Mouse (Mus musculus) hindbrain, postnatal 0 days (tissue): ENCODE results near the gene 4930449I24Rik. TPM values are rescaled to one million over a fixed set of nuclear protein-coding genes. Genes with fewer than 3 reads are reported as not detected.
"Not testable (repeated sequence)": the region's sequence is repeated elsewhere in the genome, so short reads cannot be mapped to it uniquely, and the experiment has no call there.

Experiments used
- ATAC-seq: fragments of 200-750 bp; cut with Nextera tagmentation; 2 replicates; pipeline ENCODE4 v1.8.0; 2017; ENCODE audit warnings: mild to moderate bottlenecking, moderate TSS enrichment, moderate library complexity
- DNase-seq: peaks from one replicate; pipeline ENCODE4 v3.0.0-alpha.2; 2015; ENCODE audit warnings: low spot score
- H3K27ac ChIP-seq: fragments of 300-500 bp; sonication (generic); 2 replicates; pipeline ENCODE4 v1.5.1; 2014; ENCODE audit warnings: mild to moderate bottlenecking
- H3K27me3 ChIP-seq: fragments of 300-500 bp; sonication (generic); 2 replicates; pipeline ENCODE4 v1.6.1; 2014; ENCODE audit warnings: low read length, mixed read lengths; ENCODE audit not compliant: insufficient read depth
- H3K36me3 ChIP-seq: fragments of 300-500 bp; sonication (generic); 2 replicates; pipeline ENCODE4 v1.6.1; 2014; ENCODE audit warnings: low read length, mixed read lengths; ENCODE audit not compliant: insufficient read depth
- H3K4me1 ChIP-seq: fragments of 300-500 bp; sonication (generic); 2 replicates; pipeline ENCODE4 v1.6.1; 2014; ENCODE audit warnings: antibody characterized with exemption, low read length, mixed read lengths; ENCODE audit not compliant: insufficient read depth
- H3K4me2 ChIP-seq: fragments of 300-500 bp; sonication (generic); 2 replicates; pipeline ENCODE4 v1.6.1; 2014; ENCODE audit warnings: low read depth, mild to moderate bottlenecking, low read length, moderate library complexity, mixed read lengths
- H3K4me3 ChIP-seq: fragments of 300-500 bp; sonication (generic); 2 replicates; pipeline ENCODE4 v1.5.1; 2014; ENCODE audit warnings: low read length
- H3K9ac ChIP-seq: fragments of 300-500 bp; sonication (generic); replicated peaks from 2 replicates; pipeline ENCODE4 v1.6.1; 2014; ENCODE audit warnings: mild to moderate bottlenecking, low read length, moderate library complexity, mixed read lengths
- H3K9me3 ChIP-seq: fragments of 300-500 bp; sonication (generic); 2 replicates; pipeline ENCODE4 v1.6.1; 2016; ENCODE audit warnings: low read length, mixed read lengths
- CTCF ChIP-seq: IDR thresholded peaks from 2 replicates; pipeline ENCODE4 v1.5.1; 2016; ENCODE audit warnings: antibody characterized with exemption, control low read depth, low read depth
- WGBS: fragments of 180-500 bp; shearing (Covaris S2); extraction: QIAGEN DNeasy Blood & Tissue Kit; methylation state at CpG from one replicate; pipeline ENCODE4 v1.1.7; 2014; 5-methylcytosine and 5-hydroxymethylcytosine counted together
- polyA plus RNA-seq: library from polyadenylated mRNA; unstranded; fragments of >200 nt; fragmentation: Nextera tagmentation; extraction: Ambion mirVana; gene quantifications from 2 replicates; pipeline ENCODE4 v1.2.1, GENCODE M21; 2015
- total RNA-seq: library from RNA; depleted of rRNA; stranded (reverse); fragments of >200 nt; gene quantifications from 2 replicates; pipeline ENCODE4 v1.2.3, GENCODE M21; 2014

4930449I24Rik gene
- total and polyA plus RNA-seq, 2 experiments from 2014 or later = not detected

DNA sequence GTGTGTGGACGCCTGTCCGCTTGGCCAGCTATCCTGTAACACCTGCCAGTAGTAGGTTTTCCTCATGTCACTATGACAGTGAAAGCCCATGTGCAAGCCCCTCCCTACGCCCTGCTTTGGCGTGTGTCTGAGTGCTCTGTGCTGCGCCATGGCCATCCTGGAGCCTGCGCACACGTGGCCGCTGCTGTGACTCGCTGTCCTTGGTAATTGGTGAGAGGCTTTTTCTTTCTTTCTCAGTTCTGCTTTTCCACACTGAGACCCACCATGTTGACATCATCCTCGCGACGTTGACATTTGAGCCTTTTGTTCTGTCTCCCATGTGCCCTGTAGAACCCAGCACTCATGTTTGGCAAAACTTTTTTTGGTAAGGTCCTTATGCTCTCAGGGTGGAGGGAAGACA is 30.4 kb upstream of the 4930449I24Rik start:
- no peak for DNase-seq
- WGBS = 94% methylated on average over 12 of the region's 12 CpGs
- Histone ChIP-seq H3K9me3 (no peaks in the 10 kb centered on the region), H3K4me3 (no peak overlapping the region), H3K4me2 (no peak overlapping the region), H3K27me3 (no peaks in the 10 kb centered on the region), H3K36me3 (peaks cover 19% of the 10 kb centered on the region; the same call in 1 of the 2 replicates), H3K4me1 (no peaks in the 10 kb centered on the region), H3K9ac (no peak overlapping the region), H3K27ac (no peak overlapping the region)
- no peak for TF ChIP-seq CTCF
- ATAC-seq = no peak

DNA sequence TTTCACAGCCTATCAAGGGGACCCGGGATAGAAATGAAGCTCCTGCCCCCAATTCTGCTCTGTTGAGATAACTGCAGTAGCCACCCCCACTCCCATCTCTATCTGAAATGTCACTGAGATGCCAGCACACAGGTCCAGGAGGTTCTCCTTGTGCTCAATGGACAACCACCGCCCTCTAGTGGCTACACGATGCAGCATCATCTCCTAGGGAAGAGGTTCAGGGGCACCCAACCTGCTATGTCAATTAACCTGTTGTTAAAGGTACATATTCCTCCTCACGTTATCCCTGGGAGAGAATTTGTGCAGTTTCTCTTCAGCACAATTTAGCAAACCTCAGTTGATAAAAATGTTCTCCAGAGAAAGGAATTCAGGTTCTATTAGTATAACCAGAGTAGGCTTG is 22.6 kb upstream of the 4930449I24Rik start:
- not testable (repeated sequence) for H3K9ac ChIP-seq, DNase-seq, H3K4me2 ChIP-seq, H3K9me3 ChIP-seq, H3K4me1 ChIP-seq, H3K4me3 ChIP-seq, ATAC-seq, H3K27me3 ChIP-seq, H3K27ac ChIP-seq, H3K36me3 ChIP-seq
- TF ChIP-seq CTCF = peak; percentile 75
- WGBS = 8% methylated on average over 4 of the region's 4 CpGs

GRCm38 (mm10) chr5:146481665-146482064 is 20.5 kb upstream of the 4930449I24Rik start, which contains the start of gene Gm6408:
Gm6408 (plus strand) TSS chr5:146481965.
- not testable (repeated sequence) for H3K4me3 ChIP-seq, H3K9ac ChIP-seq, DNase-seq, H3K27ac ChIP-seq, H3K27me3 ChIP-seq, H3K9me3 ChIP-seq, H3K36me3 ChIP-seq, H3K4me1 ChIP-seq, ATAC-seq, H3K4me2 ChIP-seq
- 100% methylated on average over 1 of the region's 3 CpGs for WGBS

DNA sequence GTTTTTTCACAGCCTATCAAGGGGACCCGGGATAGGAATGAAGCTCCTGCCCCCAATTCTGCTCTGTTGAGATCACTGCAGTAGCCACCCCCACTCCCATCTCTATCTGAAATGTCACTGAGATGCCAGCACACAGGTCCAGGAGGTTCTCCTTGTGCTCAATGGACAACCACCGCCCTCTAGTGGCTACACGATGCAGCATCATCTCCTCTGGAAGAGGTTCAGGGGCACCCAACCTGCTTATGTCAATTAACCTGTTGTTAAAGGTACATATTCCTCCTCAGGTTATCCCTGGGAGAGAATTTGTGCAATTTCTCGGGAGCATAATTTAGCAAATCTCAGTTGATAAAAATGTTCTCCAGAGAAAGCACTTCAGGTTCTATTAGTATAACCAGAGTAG is 13.2 kb upstream of the 4930449I24Rik start:
- not testable (repeated sequence) for H3K4me2 ChIP-seq, H3K27me3 ChIP-seq, H3K9me3 ChIP-seq, H3K4me1 ChIP-seq, H3K9ac ChIP-seq, H3K36me3 ChIP-seq, H3K27ac ChIP-seq, ATAC-seq, H3K4me3 ChIP-seq
- WGBS = 15% methylated on average over 3 of the region's 4 CpGs
- peak; percentile 60 for TF ChIP-seq CTCF
- DNase-seq = peak; percentile 28

- no CpG with 5 or more reads among the region's 5 CpGs for WGBS
- not testable (repeated sequence) for H3K27ac ChIP-seq, H3K4me1 ChIP-seq, ATAC-seq, H3K4me2 ChIP-seq, DNase-seq, H3K27me3 ChIP-seq, H3K9ac ChIP-seq, H3K9me3 ChIP-seq, H3K4me3 ChIP-seq, H3K36me3 ChIP-seq
These were observed 11.1 kb upstream of the 4930449I24Rik start, which contains the start of gene Gm6370 for GRCm38 (mm10) chr5:146491063-146491462. Gm6370 (plus strand) TSS chr5:146491363.

- not testable (repeated sequence) for H3K4me3 ChIP-seq, H3K9ac ChIP-seq, H3K9me3 ChIP-seq, H3K4me1 ChIP-seq, H3K27ac ChIP-seq, H3K36me3 ChIP-seq, ATAC-seq, DNase-seq, H3K27me3 ChIP-seq, H3K4me2 ChIP-seq
- WGBS = no CpG with 5 or more reads among the region's 5 CpGs
These were observed 11.6 kb downstream of the 4930449I24Rik start, which contains the start of gene Gm3402 for GRCm38 (mm10) chr5:146513823-146514222. Gm3402 (plus strand) TSS chr5:146514123.

DNA sequence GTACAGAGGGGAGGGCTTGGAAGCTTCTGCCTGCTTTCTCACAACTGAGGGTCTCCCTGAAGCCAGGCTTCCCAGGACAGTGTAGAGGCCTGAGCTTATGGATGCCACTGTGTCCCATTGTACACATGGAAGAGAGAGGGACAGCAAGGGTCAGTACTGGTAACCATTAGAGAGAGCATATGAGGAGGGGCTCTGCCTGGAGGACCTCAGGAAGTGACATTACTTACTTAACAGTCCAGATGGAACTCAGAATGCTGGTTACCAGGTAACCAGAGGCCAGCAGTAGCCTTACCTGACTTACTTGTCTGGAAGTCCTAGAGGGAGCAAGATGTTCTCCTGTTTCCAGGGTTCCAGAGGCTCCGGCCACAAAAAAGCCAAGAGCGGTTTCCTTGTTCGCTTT is 23.3 kb downstream of the 4930449I24Rik start, which contains the start of gene Gm3404:
Gene Gm3404 (plus strand): TSS at position 301 of the 400 bp plus-strand sequence.
- H3K36me3 ChIP-seq, H3K9me3 ChIP-seq, H3K4me3 ChIP-seq, ATAC-seq, H3K27me3 ChIP-seq, DNase-seq, H3K4me1 ChIP-seq, H3K27ac ChIP-seq, H3K4me2 ChIP-seq, H3K9ac ChIP-seq: not testable (repeated sequence)
- 100% methylated on average over 1 of the region's 3 CpGs for WGBS

- not testable (repeated sequence) for H3K9me3 ChIP-seq, DNase-seq, H3K36me3 ChIP-seq, H3K27ac ChIP-seq, H3K4me3 ChIP-seq, H3K4me2 ChIP-seq, H3K4me1 ChIP-seq, ATAC-seq, H3K27me3 ChIP-seq, H3K9ac ChIP-seq
- WGBS = 100% methylated on average over 3 of the region's 3 CpGs
These were observed 35.1 kb downstream of the 4930449I24Rik start, which contains the start of gene Gm3409 for GRCm38 (mm10) chr5:146537347-146537746. Gm3409 (plus strand) TSS chr5:146537647.
